Mouse (Mus musculus) embryonic facial prominence, embryonic 14.5 days (tissue): ENCODE measurements around the gene Epor. TPM values are rescaled to one million over a fixed set of nuclear protein-coding genes. Genes with fewer than 3 reads are reported as not detected.

Experiments
- ATAC-seq: fragments of 200-750 bp; cut with Nextera tagmentation; 2 replicates; pipeline ENCODE4 v1.8.0; 2017; ENCODE audit warnings: low read depth, moderate number of reproducible peaks, moderate TSS enrichment
- DNase-seq: peaks from one replicate; pipeline ENCODE4 v3.0.0-alpha.2; 2015; ENCODE audit warnings: low spot score
- H3K27ac ChIP-seq: fragments of 300-500 bp; sonication (generic); replicated peaks from 2 replicates; pipeline ENCODE4 v1.5.1; 2014; ENCODE audit warnings: low read depth, mild to moderate bottlenecking, low read length, moderate library complexity
- H3K27me3 ChIP-seq: fragments of 300-500 bp; sonication (generic); replicated peaks from 2 replicates; pipeline ENCODE4 v1.6.1; 2014; ENCODE audit warnings: low read length; ENCODE audit not compliant: control insufficient read depth, insufficient read depth
- H3K36me3 ChIP-seq: fragments of 300-500 bp; sonication (generic); 2 replicates; pipeline ENCODE4 v1.6.1; 2014; ENCODE audit warnings: low read length, mixed read lengths; ENCODE audit not compliant: control insufficient read depth, insufficient read depth
- H3K4me1 ChIP-seq: fragments of 300-500 bp; sonication (generic); 2 replicates; pipeline ENCODE4 v1.6.1; 2014; ENCODE audit warnings: antibody characterized with exemption, low read length; ENCODE audit not compliant: control insufficient read depth, insufficient read depth
- H3K4me2 ChIP-seq: fragments of 300-500 bp; sonication (generic); 2 replicates; pipeline ENCODE4 v1.6.1; 2014; ENCODE audit warnings: low read depth, mild to moderate bottlenecking, low read length, moderate library complexity, mixed read lengths
- H3K4me3 ChIP-seq: fragments of 300-500 bp; sonication (generic); 2 replicates; pipeline ENCODE4 v1.5.1; 2014; ENCODE audit warnings: low read depth, mild to moderate bottlenecking, low read length
- H3K9ac ChIP-seq: fragments of 300-500 bp; sonication (generic); 2 replicates; pipeline ENCODE4 v1.6.1; 2014; ENCODE audit warnings: low read depth, mild to moderate bottlenecking, low read length, moderate library complexity, mixed read lengths
- H3K9me3 ChIP-seq: fragments of 300-500 bp; sonication (generic); 2 replicates; pipeline ENCODE4 v1.6.1; 2016; ENCODE audit warnings: low read length; ENCODE audit not compliant: control insufficient read depth
- WGBS: fragments of 180-500 bp; shearing (Covaris S2); extraction: QIAGEN DNeasy Blood & Tissue Kit; methylation state at CpG from one replicate; pipeline ENCODE4 v1.1.7; 2014; 5-methylcytosine and 5-hydroxymethylcytosine counted together
- polyA plus RNA-seq: library from polyadenylated mRNA; unstranded; fragments of >200 nt; fragmentation: Nextera tagmentation; extraction: Ambion mirVana; gene quantifications from 2 replicates; pipeline ENCODE4 v1.2.1, GENCODE M21; 2014

Epor gene
- polyA plus RNA-seq, 1 experiment from 2014 or later, result 4.4 TPM

GRCm38 (mm10) chr9:21951977-21952376 lies 11.3 kb downstream of the Epor start:
- 78% methylated on average over 3 of the region's 3 CpGs for WGBS

GRCm38 (mm10) chr9:21950322-21950721 lies 13.0 kb downstream of the Epor start:
- Histone ChIP-seq H3K27me3 (peaks cover 3% of the 10 kb centered on the region; the same call in 1 of the 2 replicates), H3K4me2 (no peak overlapping the region), H3K36me3 (0 out of 2 replicates have a peak, but pooled peaks cover 3% of the 10 kb centered on the region), H3K4me3 (no peak overlapping the region), H3K27ac (no peak overlapping the region), H3K9me3 (no peaks in the 10 kb centered on the region), H3K4me1 (no peaks in the 10 kb centered on the region), H3K9ac (no peak overlapping the region)
- no peak for ATAC-seq
- DNase-seq, result no peak
- WGBS, result 15% methylated on average over 11 of the region's 11 CpGs

More at GRCm38 (mm10) chr9:21951977-21952376, 11.3 kb downstream of the Epor start:
- Histone ChIP-seq H3K4me2 (no peak overlapping the region), H3K4me1 (peaks cover 5% of the 10 kb centered on the region; the same call in 1 of the 2 replicates), H3K36me3 (0 out of 2 replicates have a peak, but pooled peaks cover 3% of the 10 kb centered on the region), H3K9me3 (no peaks in the 10 kb centered on the region), H3K9ac (no peak overlapping the region), H3K4me3 (no peak overlapping the region), H3K27me3 (0 out of 2 replicates have a peak, but pooled peaks cover 3% of the 10 kb centered on the region), H3K27ac (no peak overlapping the region)
- ATAC-seq (no peak), DNase-seq (no peak)

- Histone ChIP-seq H3K27me3 (peaks cover 3% of the 10 kb centered on the region; the same call in 1 of the 2 replicates), H3K4me1 (no peaks in the 10 kb centered on the region), H3K4me2 (no peak overlapping the region), H3K9me3 (no peaks in the 10 kb centered on the region), H3K9ac (no peak overlapping the region), H3K27ac (no peak overlapping the region), H3K4me3 (no peak overlapping the region), H3K36me3 (0 out of 2 replicates have a peak, but pooled peaks cover 3% of the 10 kb centered on the region)
- WGBS, result 69% methylated on average over 6 of the region's 6 CpGs
- ATAC-seq (no peak), DNase-seq (no peak)
These were observed 14.5 kb downstream of the Epor start for GRCm38 (mm10) chr9:21948790-21949189.

- DNase-seq, result no peak
- Histone ChIP-seq H3K9me3 (no peaks in the 10 kb centered on the region), H3K4me3 (no peak overlapping the region), H3K36me3 (0 out of 2 replicates have a peak, but pooled peaks cover 3% of the 10 kb centered on the region), H3K4me1 (no peaks in the 10 kb centered on the region), H3K27ac (no peak overlapping the region), H3K9ac (no peak overlapping the region), H3K4me2 (no peak overlapping the region), H3K27me3 (peaks cover 3% of the 10 kb centered on the region; the same call in 1 of the 2 replicates)
- 55% methylated on average over 8 of the region's 8 CpGs for WGBS
- no peak for ATAC-seq
These were observed 15.2 kb downstream of the Epor start for GRCm38 (mm10) chr9:21948146-21948545.

GRCm38 (mm10) chr9:21947540-21948130 lies 15.7 kb downstream of the Epor start:
- H3K4me1 ChIP-seq, result no peaks in the 10 kb centered on the region
- no peak overlapping the region for H3K4me2 ChIP-seq
- H3K36me3 ChIP-seq, result 0 out of 2 replicates have a peak, but pooled peaks cover 3% of the 10 kb centered on the region
- no peak overlapping the region for H3K4me3 ChIP-seq
- 8% methylated on average over 8 of the region's 28 CpGs for WGBS
- DNase-seq, result no peak
- ATAC-seq, result no peak
- H3K9ac ChIP-seq, result no peak overlapping the region
- H3K9me3 ChIP-seq, result no peaks in the 10 kb centered on the region
- H3K27me3 ChIP-seq, result peaks cover 3% of the 10 kb centered on the region; the same call in 1 of the 2 replicates
- H3K27ac ChIP-seq, result no peak overlapping the region

GRCm38 (mm10) chr9:21944267-21944666 lies 19.0 kb downstream of the Epor start:
- 0 out of 2 replicates have a peak, but pooled peaks cover 3% of the 10 kb centered on the region for H3K36me3 ChIP-seq
- H3K4me2 ChIP-seq, result no peak overlapping the region
- DNase-seq (no peak), ATAC-seq (no peak)
- WGBS, result 22% methylated on average over 23 of the region's 23 CpGs
- H3K4me1 ChIP-seq, result no peaks in the 10 kb centered on the region
- H3K9me3 ChIP-seq, result no peaks in the 10 kb centered on the region
- H3K27ac ChIP-seq, result no peak overlapping the region
- peaks cover 3% of the 10 kb centered on the region; the same call in 1 of the 2 replicates for H3K27me3 ChIP-seq
- H3K9ac ChIP-seq, result no peak overlapping the region
- no peak overlapping the region for H3K4me3 ChIP-seq

- ATAC-seq, result no peak
These were observed 19.7 kb downstream of the Epor start for GRCm38 (mm10) chr9:21943638-21944037.

GRCm38 (mm10) chr9:21943046-21943445 lies 20.3 kb downstream of the Epor start:
- Histone ChIP-seq H3K4me3 (no peak overlapping the region), H3K9me3 (no peaks in the 10 kb centered on the region), H3K36me3 (0 out of 2 replicates have a peak, but pooled peaks cover 3% of the 10 kb centered on the region), H3K27ac (no peak overlapping the region), H3K9ac (no peak overlapping the region), H3K27me3 (peaks cover 3% of the 10 kb centered on the region; the same call in 1 of the 2 replicates), H3K4me2 (no peak overlapping the region), H3K4me1 (no peaks in the 10 kb centered on the region)
- ATAC-seq (no peak), DNase-seq (no peak)
- WGBS, result 82% methylated on average over 4 of the region's 12 CpGs

More at GRCm38 (mm10) chr9:21943638-21944037, 19.7 kb downstream of the Epor start:
- H3K4me3 ChIP-seq, result no peak overlapping the region
- H3K27me3 ChIP-seq, result peaks cover 3% of the 10 kb centered on the region; the same call in 1 of the 2 replicates
- no peaks in the 10 kb centered on the region for H3K9me3 ChIP-seq
- no peaks in the 10 kb centered on the region for H3K4me1 ChIP-seq
- no peak overlapping the region for H3K9ac ChIP-seq
- WGBS, result 52% methylated on average over 11 of the region's 12 CpGs
- H3K27ac ChIP-seq, result no peak overlapping the region
- DNase-seq, result no peak
- H3K36me3 ChIP-seq, result 0 out of 2 replicates have a peak, but pooled peaks cover 3% of the 10 kb centered on the region
- no peak overlapping the region for H3K4me2 ChIP-seq
